ENCODE assay signal across 9 mouse cellular contexts in the genomic region with DNA sequence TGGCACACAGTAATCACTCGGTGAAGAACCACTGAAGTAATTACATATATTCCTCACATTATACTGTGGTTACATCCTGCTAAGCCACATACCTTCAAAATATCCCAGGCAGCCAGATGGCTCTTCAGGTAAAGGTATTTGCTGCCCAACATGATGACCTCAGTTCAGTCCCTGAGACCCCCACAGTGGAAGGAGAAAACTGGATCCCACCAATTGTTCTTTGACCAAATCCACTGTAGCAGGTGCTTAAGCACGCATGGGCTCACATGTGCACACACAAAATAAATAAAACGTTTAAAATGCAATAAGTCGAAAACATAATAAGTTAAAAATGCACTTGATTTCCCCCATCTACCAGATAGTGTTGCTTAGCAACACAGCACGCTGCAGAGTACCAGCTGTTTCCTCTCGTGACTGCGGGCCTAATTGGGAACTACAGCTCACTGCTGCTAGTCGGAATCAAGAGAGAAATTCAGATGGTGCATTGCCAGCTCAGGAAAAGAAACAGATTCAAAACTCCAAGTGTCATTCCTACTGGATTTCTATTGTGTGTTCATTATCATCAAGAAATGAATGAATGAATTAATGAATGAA.
DNase-seq lines count a peak whose midpoint lies in the region; ATAC-seq and TF ChIP-seq lines count a peak whose summit lies in the region.
"Had no signal": no experiment of that assay in that cellular context is flagged by ENCODE, and none has a peak within 500 bp of the region (broad histone marks: within the 10 kb centered on the region; RNA-seq: fewer than 3 reads in every experiment).

No protein-coding gene starts in this region.

- no peak for TF ChIP-seq POLR2A in MEL (IDR thresholded peaks at IDR 0.05; ENCODE audit: control insufficient read depth in 1 of 2, insufficient read depth in 1 of 2, low read depth in 1 of 2, low read length in 2 of 2, poor library complexity in 1 of 2)

- no peaks in the 10 kb centered on the region for H3K9me3 ChIP-seq in kidney, postnatal 0 days (replicated peaks; ENCODE audit: low read length)
- no peaks in the 10 kb centered on the region for H3K9me3 ChIP-seq in kidney, embryonic 15.5 days (replicated peaks)
- no peaks in the 10 kb centered on the region for H3K9me3 ChIP-seq in MEL (replicated peaks; ENCODE audit: insufficient read depth, low read length)
- H3K9me3 ChIP-seq in hindbrain, postnatal 0 days (ENCODE audit: low read length): no peaks in the 10 kb centered on the region
- H3K9me3 ChIP-seq: heart, embryonic 12.5 days had no signal

- DNase-seq in kidney, postnatal 0 days (ENCODE audit: low spot score): peak; percentile 29
- DNase-seq in MEL (ENCODE audit: low read depth, low spot score): peak; percentile 72
- DNase-seq in hindbrain, postnatal 0 days (ENCODE audit: low spot score): peak; percentile 77
- DNase-seq in right cerebral cortex, adult 18-20 months: peak; percentile 70
- no peak for DNase-seq in spleen, postnatal 4 days (ENCODE audit: low spot score in 2 of 2)
- DNase-seq in cerebellum, adult 18-20 months: no peak

- H3K4me1 ChIP-seq in kidney, postnatal 0 days (replicated peaks; ENCODE audit: insufficient read depth, low read length): no peaks in the 10 kb centered on the region
- no peaks in the 10 kb centered on the region for H3K4me1 ChIP-seq in kidney, embryonic 15.5 days
- H3K4me1 ChIP-seq in MEL (ENCODE audit: control insufficient read depth in 1 of 2, insufficient read depth in 2 of 2, low read length in 2 of 2): peaks cover 20 to 45% of the 10 kb centered on the region in 2 experiments
- H3K4me1 ChIP-seq in hindbrain, postnatal 0 days (ENCODE audit: insufficient read depth, low read length): 0 out of 2 replicates have a peak, but pooled peaks cover 6% of the 10 kb centered on the region

- WGBS in kidney, postnatal 0 days: 61% methylated on average over 8 of the region's 8 CpGs
- 62% methylated on average over 8 of the region's 8 CpGs for whole genome bisulfite sequencing in kidney, embryonic 15.5 days
- WGBS in hindbrain, postnatal 0 days: 43% methylated on average over 8 of the region's 8 CpGs

- H3K4me3 ChIP-seq in kidney, postnatal 0 days (replicated peaks; ENCODE audit: low read depth, low read length): no peak overlapping the region
- no peak overlapping the region for H3K4me3 ChIP-seq in kidney, embryonic 15.5 days (replicated peaks)
- no peak overlapping the region for H3K4me3 ChIP-seq in MEL (ENCODE audit: control insufficient read depth in 1 of 2, insufficient read depth in 1 of 2, low read depth in 2 of 2, low read length in 2 of 2)
- H3K4me3 ChIP-seq in hindbrain, postnatal 0 days (ENCODE audit: low read length): no peak overlapping the region
- H3K4me3 ChIP-seq: heart, embryonic 12.5 days had no signal

- TF ChIP-seq CTCF in kidney, postnatal 0 days (IDR thresholded peaks at IDR 0.05; ENCODE audit: low read depth): no peak
- TF ChIP-seq CTCF in MEL (IDR thresholded peaks at IDR 0.05 in 2 of 3, conservative IDR thresholded peaks at IDR 0.05 in 1 of 3; ENCODE audit: control insufficient read depth in 1 of 3, insufficient read depth in 1 of 3, low read depth in 2 of 3, low read length in 3 of 3, poor library complexity in 1 of 3, severe bottlenecking in 1 of 3): no peak
- no peak for TF ChIP-seq CTCF in hindbrain, postnatal 0 days (IDR thresholded peaks at IDR 0.05; ENCODE audit: low read depth)

- 0 out of 4 replicates have a peak, but pooled peaks of 1 of the 2 experiments have one; percentile 36 for TF ChIP-seq EP300 in MEL (IDR thresholded peaks at IDR 0.05; ENCODE audit: low read depth in 1 of 2, low read length in 2 of 2)

- no peak overlapping the region for H3K9ac ChIP-seq in kidney, postnatal 0 days (ENCODE audit: low read depth, low read length)
- H3K9ac ChIP-seq in kidney, embryonic 15.5 days: no peak overlapping the region
- no peak overlapping the region for H3K9ac ChIP-seq in MEL (ENCODE audit: control insufficient read depth, low read depth, low read length, poor library complexity, severe bottlenecking)
- no peak overlapping the region for H3K9ac ChIP-seq in hindbrain, postnatal 0 days (replicated peaks; ENCODE audit: low read length)
- H3K9ac ChIP-seq: heart, embryonic 12.5 days had no signal

- no peak; the same call in 1 of the 2 replicates for ATAC-seq in kidney, postnatal 0 days (replicated peaks; ENCODE audit: low FRiP score, low read depth)
- no peak for ATAC-seq in kidney, embryonic 15.5 days (replicated peaks; ENCODE audit: low FRiP score)
- ATAC-seq in hindbrain, postnatal 0 days: peak; percentile 78
- no peak for ATAC-seq in granulocyte monocyte progenitor cell, adult 5-6 weeks (replicated peaks; ENCODE audit: poor library complexity, severe bottlenecking)

- no peaks in the 10 kb centered on the region for H3K36me3 ChIP-seq in kidney, postnatal 0 days (ENCODE audit: insufficient read depth, low read length)
- no peaks in the 10 kb centered on the region for H3K36me3 ChIP-seq in kidney, embryonic 15.5 days
- peaks cover 0 to 41% of the 10 kb centered on the region in 2 experiments; a peak in 2 of 4 replicates for H3K36me3 ChIP-seq in MEL (ENCODE audit: control insufficient read depth in 1 of 2, insufficient read depth in 2 of 2, low read length in 2 of 2)
- H3K36me3 ChIP-seq in hindbrain, postnatal 0 days (ENCODE audit: insufficient read depth, low read length): no peaks in the 10 kb centered on the region
- H3K36me3 ChIP-seq: heart, embryonic 12.5 days had no signal

- H3K4me2 ChIP-seq in kidney, postnatal 0 days (ENCODE audit: low read length): no peak overlapping the region
- no peak overlapping the region for H3K4me2 ChIP-seq in kidney, embryonic 15.5 days
- H3K4me2 ChIP-seq in hindbrain, postnatal 0 days (ENCODE audit: low read depth, low read length): no peak overlapping the region
- H3K4me2 ChIP-seq: heart, embryonic 12.5 days had no signal

- H3K27ac ChIP-seq in kidney, postnatal 0 days: no peak overlapping the region
- H3K27ac ChIP-seq in kidney, embryonic 15.5 days: no peak overlapping the region
- H3K27ac ChIP-seq in MEL (ENCODE audit: control insufficient read depth, low read depth, low read length): no peak overlapping the region
- H3K27ac ChIP-seq in hindbrain, postnatal 0 days: no peak overlapping the region

- no peak for TF ChIP-seq RAD21 in MEL (IDR thresholded peaks at IDR 0.05; ENCODE audit: low read depth, low read length)

- no peaks in the 10 kb centered on the region for H3K27me3 ChIP-seq in kidney, postnatal 0 days (ENCODE audit: insufficient read depth, low read length)
- H3K27me3 ChIP-seq in kidney, embryonic 15.5 days: no peaks in the 10 kb centered on the region
- H3K27me3 ChIP-seq in MEL (ENCODE audit: control insufficient read depth in 1 of 2, insufficient read depth in 2 of 2, low read length in 2 of 2): no peaks in the 10 kb centered on the region
- H3K27me3 ChIP-seq in hindbrain, postnatal 0 days (ENCODE audit: insufficient read depth, low read length): no peaks in the 10 kb centered on the region
- H3K27me3 ChIP-seq: heart, embryonic 12.5 days had no signal

- H3K79me2 ChIP-seq in MEL (ENCODE audit: control insufficient read depth, insufficient read depth, low read length, poor library complexity): peaks cover 4% of the 10 kb centered on the region; the same call in 1 of the 2 replicates

TF ChIP-seq in MEL, 35 proteins besides CTCF, POLR2A, EP300 and RAD21:
- peak; percentile 72 for TF ChIP-seq GATA1 (IDR thresholded peaks at IDR 0.05; ENCODE audit: low read depth, low read length)
- TF ChIP-seq SIN3A (IDR thresholded peaks at IDR 0.05; ENCODE audit: low read length): peak; percentile 100
- TF ChIP-seq BHLHE40 (IDR thresholded peaks at IDR 0.05; ENCODE audit: borderline replicate concordance, low read depth, low read length): peak; percentile 99
- TF ChIP-seq MXI1 (IDR thresholded peaks at IDR 0.05; ENCODE audit: low read depth, low read length): peak; percentile 96
- no peak for TF ChIP-seq POLR2AphosphoS2 (IDR thresholded peaks at IDR 0.05; ENCODE audit: low read length)
- peak; percentile 98 for TF ChIP-seq ETS1 (IDR thresholded peaks at IDR 0.05; ENCODE audit: low read depth, low read length)
- TF ChIP-seq ZNF384 (IDR thresholded peaks at IDR 0.05; ENCODE audit: low read depth, low read length): no peak

Comparison
In these comparisons a context has a peak if more than half of its experiments do, and no peak if none do; other contexts are left out.
1. DNase-seq: peak in kidney, postnatal 0 days (single experiment), MEL (single experiment), hindbrain, postnatal 0 days (single experiment) and right cerebral cortex, adult 18-20 months (single experiment); none in spleen, postnatal 4 days (0 of 2) and cerebellum, adult 18-20 months (0 of 2).